ENCODE assay signal across 22 mouse cellular contexts in genomic region chr3:14797069-14797468, GRCm38 (mm10). TPM values are rescaled to one million over a fixed set of nuclear protein-coding genes. Genes with fewer than 3 reads are reported as not detected.
DNase-seq lines count a peak whose midpoint lies in the region; TF ChIP-seq lines count a peak whose summit lies in the region.
"Had no signal": no experiment of that assay in that cellular context is flagged by ENCODE, and none has a peak within 500 bp of the region (broad histone marks: within the 10 kb centered on the region; RNA-seq: fewer than 3 reads in every experiment).

No protein-coding gene starts in this region.

- intact Hi-C loops in gastrocnemius, adult 2 months (cut with DNase I): loop anchor here (5.0 kb wide), 2 partner anchors 40 to 65 kb away; partner anchors contain the start of gene Car3
- intact Hi-C loops in left cerebral cortex, postnatal 4 days (cut with DNase I): no loop called here

- H3K27ac ChIP-seq in gastrocnemius, adult 2 months: peak overlapping the region; percentile 83
- H3K27ac ChIP-seq in MEL (ENCODE audit: control insufficient read depth, low read depth, low read length): peak overlapping the region; percentile 41

- no peak for TF ChIP-seq CTCF in gastrocnemius, adult 2 months (IDR thresholded peaks at IDR 0.05)
- no peak for TF ChIP-seq CTCF in MEL (IDR thresholded peaks at IDR 0.05 in 2 of 3, conservative IDR thresholded peaks at IDR 0.05 in 1 of 3; ENCODE audit: control insufficient read depth in 1 of 3, insufficient read depth in 1 of 3, low read depth in 2 of 3, low read length in 3 of 3, poor library complexity in 1 of 3, severe bottlenecking in 1 of 3)

- TF ChIP-seq EP300 in MEL (IDR thresholded peaks at IDR 0.05; ENCODE audit: low read depth in 1 of 2, low read length in 2 of 2): no peak

- peak overlapping the region; percentile 21; the same call in 1 of the 2 replicates for H3K9ac ChIP-seq in MEL (ENCODE audit: control insufficient read depth, low read depth, low read length, poor library complexity, severe bottlenecking)

- no peaks in the 10 kb centered on the region for H3K27me3 ChIP-seq in MEL (ENCODE audit: control insufficient read depth in 1 of 2, insufficient read depth in 2 of 2, low read length in 2 of 2)
- H3K27me3 ChIP-seq: CH12.LX had no signal

- no peak for DNase-seq in gastrocnemius, adult 2 months
- DNase-seq in gastrocnemius, postnatal 25 days: no peak
- DNase-seq in MEL (ENCODE audit: low read depth, low spot score): peak; percentile 44
- no peak for DNase-seq in left cerebral cortex, postnatal 4 days
- DNase-seq: adrenal gland, adult 2 months; adrenal gland, adult 8-10 months; adrenal gland, postnatal 10 days; adrenal gland, postnatal 14 days; adrenal gland, postnatal 25 days; adrenal gland, postnatal 36 days; B cell, adult 2 months; cerebellum, adult 11 months; cerebellum, adult 11-12 months; cerebellum, adult 18-20 months; cerebellum, adult 2 months had no signal

- no peaks in the 10 kb centered on the region for H3K9me3 ChIP-seq in MEL (replicated peaks; ENCODE audit: insufficient read depth, low read length)
- H3K9me3 ChIP-seq: G1E had no signal

- peaks cover 13 to 29% of the 10 kb centered on the region in 2 experiments for H3K4me1 ChIP-seq in MEL (ENCODE audit: control insufficient read depth in 1 of 2, insufficient read depth in 2 of 2, low read length in 2 of 2)

- H3K36me3 ChIP-seq in MEL (ENCODE audit: control insufficient read depth in 1 of 2, insufficient read depth in 2 of 2, low read length in 2 of 2): peaks cover 69 to 90% of the 10 kb centered on the region in 2 experiments

- no peak overlapping the region for H3K4me3 ChIP-seq in gastrocnemius, adult 2 months
- H3K4me3 ChIP-seq in MEL (ENCODE audit: control insufficient read depth in 1 of 2, insufficient read depth in 1 of 2, low read depth in 2 of 2, low read length in 2 of 2): peak overlapping the region in 1 of 2 experiments; percentile 12; a peak in 2 of 4 replicates

- TF ChIP-seq RAD21 in MEL (IDR thresholded peaks at IDR 0.05; ENCODE audit: low read depth, low read length): no peak

- H3K79me2 ChIP-seq in MEL (ENCODE audit: control insufficient read depth, insufficient read depth, low read length, poor library complexity): peaks cover 69% of the 10 kb centered on the region

- peak in 1 of 2 experiments; percentile 52; a peak in 1 of 4 replicates for TF ChIP-seq POLR2A in MEL (IDR thresholded peaks at IDR 0.05; ENCODE audit: control insufficient read depth in 1 of 2, insufficient read depth in 1 of 2, low read depth in 1 of 2, low read length in 2 of 2, poor library complexity in 1 of 2)

TF ChIP-seq in MEL, 35 proteins besides CTCF, POLR2A, EP300 and RAD21:
- TF ChIP-seq ELF1 (IDR thresholded peaks at IDR 0.05; ENCODE audit: low read depth, low read length): no peak
- TF ChIP-seq GATA1 (IDR thresholded peaks at IDR 0.05; ENCODE audit: low read depth, low read length): no peak
- TF ChIP-seq USF1 (IDR thresholded peaks at IDR 0.05; ENCODE audit: low read depth, low read length): no peak
- TF ChIP-seq POLR2AphosphoS5 (IDR thresholded peaks at IDR 0.05; ENCODE audit: borderline replicate concordance, low read depth, low read length): 0 out of 2 replicates have a peak, but pooled peaks have one; percentile 58

RNA-seq across cellular contexts. Expression of gene Car1, which starts 11.1 kb away (rescaled TPM):
- under 1 TPM; 0.20 to 0.45 TPM for total RNA-seq in gastrocnemius, adult 2 months (2021)
- under 1 TPM in 1 of 2 experiments, not detected in 1; 0.33 TPM for total RNA-seq in gastrocnemius, postnatal 25 days (2021)
- total RNA-seq in MEL (2012; rRNA removed): 3,564 and 4,374 TPM in 2 replicates
- polyA plus RNA-seq in MEL (2012; ENCODE audit: insufficient read depth in 1 of 2, insufficient read length in 2 of 2, low read depth in 1 of 2, low replicate concordance in 2 of 2, missing spikeins in 1 of 2): 1,000 to 10,000 TPM; 1,720 to 6,361 TPM
- total RNA-seq in left cerebral cortex, postnatal 4 days (2021): not detected
- total RNA-seq: adrenal gland, adult 18-20 months; adrenal gland, postnatal 25 days; ES-E14 had no signal
- polyA plus RNA-seq: brain, embryonic 14.5 days; CD4-positive, CD25-positive, alpha-beta regulatory T cell, adult 4 months; cerebellum, adult 2 months; Patski had no signal

Comparison
In these comparisons a context has a peak if more than half of its experiments do, and no peak if none do; other contexts are left out.
1. RNA of gene Car1, which starts 11.1 kb away (total RNA-seq): 3,564 to 4,374 TPM in MEL; 0.20 to 0.45 TPM in gastrocnemius, adult 2 months, 0.33 TPM in gastrocnemius, postnatal 25 days and not detected in left cerebral cortex, postnatal 4 days; every median in the first group is over 1,000 times any median in the second.